Mouse (Mus musculus) limb, embryonic 15.5 days (tissue): ENCODE results near the gene Sntg2. TPM values are rescaled to one million over a fixed set of nuclear protein-coding genes. Genes with fewer than 3 reads are reported as not detected.

Experiments
- ATAC-seq: fragments of 200-750 bp; cut with Nextera tagmentation; 2 replicates; pipeline ENCODE4 v1.8.0; 2017; ENCODE audit warnings: low read depth, moderate TSS enrichment; ENCODE audit not compliant: insufficient number of reproducible peaks, low FRiP score, low TSS enrichment
- H3K27ac ChIP-seq: fragments of 300-500 bp; sonication (generic); 2 replicates; pipeline ENCODE4 v1.5.1; 2015; ENCODE audit warnings: moderate library complexity, mild to moderate bottlenecking, inconsistent platforms
- H3K27me3 ChIP-seq: fragments of 300-500 bp; sonication (generic); 2 replicates; pipeline ENCODE4 v1.6.1; 2015; ENCODE audit warnings: inconsistent platforms
- H3K36me3 ChIP-seq: fragments of 300-500 bp; sonication (generic); 2 replicates; pipeline ENCODE4 v1.6.1; 2015; ENCODE audit warnings: inconsistent platforms
- H3K4me1 ChIP-seq: fragments of 300-500 bp; sonication (generic); 2 replicates; pipeline ENCODE4 v1.6.1; 2015; ENCODE audit warnings: inconsistent platforms
- H3K4me2 ChIP-seq: fragments of 300-500 bp; sonication (generic); 2 replicates; pipeline ENCODE4 v1.6.1; 2015; ENCODE audit warnings: mild to moderate bottlenecking, inconsistent platforms
- H3K4me3 ChIP-seq: fragments of 300-500 bp; sonication (generic); 2 replicates; pipeline ENCODE4 v1.5.1; 2015; ENCODE audit warnings: mild to moderate bottlenecking, inconsistent platforms
- H3K9ac ChIP-seq: fragments of 300-500 bp; sonication (generic); 2 replicates; pipeline ENCODE4 v1.6.1; 2015; ENCODE audit warnings: inconsistent platforms
- H3K9me3 ChIP-seq: fragments of 300-500 bp; sonication (generic); 2 replicates; pipeline ENCODE4 v1.6.1; 2016; ENCODE audit warnings: inconsistent platforms
- WGBS: fragments of 180-500 bp; shearing (Covaris S2); methylation state at CpG from one replicate; pipeline ENCODE4 v1.1.7; 2015; 5-methylcytosine and 5-hydroxymethylcytosine counted together
- polyA plus RNA-seq: library from polyadenylated mRNA; unstranded; fragments of >200 nt; fragmentation: Nextera tagmentation; extraction: Ambion mirVana; gene quantifications from 2 replicates; pipeline ENCODE4 v1.2.1, GENCODE M21; 2015

Sntg2 gene
- polyA plus RNA-seq, 1 experiment from 2014 or later: 0.99 TPM

DNA sequence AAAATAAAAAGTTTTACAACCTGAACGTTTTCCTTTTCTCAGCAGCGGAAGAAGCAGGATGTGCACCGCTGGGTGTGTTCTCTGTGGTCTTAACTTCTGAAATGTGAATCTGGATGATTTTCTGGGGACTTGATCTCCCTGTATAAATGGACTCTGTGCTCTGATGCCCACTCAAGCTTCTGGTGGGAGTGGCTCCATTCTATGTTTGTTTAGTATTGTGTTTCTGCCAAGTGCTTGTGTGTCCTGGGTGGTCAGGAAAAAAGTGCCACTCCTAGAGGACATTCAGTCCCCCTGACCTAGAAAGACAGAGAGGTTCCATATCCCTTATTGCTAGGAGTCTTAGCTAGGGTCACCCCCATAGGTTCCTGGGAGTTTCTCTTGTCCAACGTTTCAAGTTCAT, 240.7 kb downstream of the Sntg2 start, which contains the start of gene Tpo:
Gene Tpo (minus strand): TSS at position 101 of the 400 bp plus-strand sequence.
- H3K9me3 ChIP-seq: no peaks in the 10 kb centered on the region
- no peak within 1 kb of the TSS for H3K4me2 ChIP-seq
- 0 out of 2 replicates have a peak, but pooled peaks cover 3% of the 10 kb centered on the region for H3K27me3 ChIP-seq
- WGBS: 72% methylated on average over 4 of the region's 4 CpGs
- no peak within 1 kb of the TSS for H3K4me3 ChIP-seq
- H3K9ac ChIP-seq: no peak within 1 kb of the TSS
- H3K27ac ChIP-seq: no peak within 1 kb of the TSS
- H3K4me1 ChIP-seq: no peaks in the 10 kb centered on the region
- no peaks in the 10 kb centered on the region for H3K36me3 ChIP-seq
- ATAC-seq: no peak

DNA sequence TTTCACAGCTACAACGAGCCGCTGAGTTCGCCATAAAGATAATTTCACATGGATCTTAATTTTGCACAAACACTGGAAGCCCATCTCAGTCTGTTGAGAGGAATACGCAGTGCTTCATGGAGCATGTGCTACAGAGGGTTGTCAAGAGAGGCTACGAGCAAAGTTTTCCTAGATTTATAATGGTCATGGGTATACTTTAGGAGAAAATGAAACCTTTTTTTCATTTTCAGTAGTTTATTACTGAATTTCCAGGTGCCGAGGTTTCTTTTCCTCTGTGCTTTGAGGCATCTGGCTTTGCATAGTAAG, 243.8 kb downstream of the Sntg2 start:
- H3K4me2 ChIP-seq: no peak overlapping the region
- 0 out of 2 replicates have a peak, but pooled peaks cover 3% of the 10 kb centered on the region for H3K27me3 ChIP-seq
- WGBS: 58% methylated on average over 6 of the region's 6 CpGs
- no peak for ATAC-seq
- no peak overlapping the region for H3K9ac ChIP-seq
- no peak overlapping the region for H3K4me3 ChIP-seq
- H3K27ac ChIP-seq: no peak overlapping the region
- H3K4me1 ChIP-seq: no peaks in the 10 kb centered on the region
- H3K36me3 ChIP-seq: no peaks in the 10 kb centered on the region
- H3K9me3 ChIP-seq: no peaks in the 10 kb centered on the region

- H3K4me2 ChIP-seq: no peak overlapping the region
- no peaks in the 10 kb centered on the region for H3K9me3 ChIP-seq
- 0 out of 2 replicates have a peak, but pooled peaks cover 3% of the 10 kb centered on the region for H3K27me3 ChIP-seq
- H3K36me3 ChIP-seq: no peaks in the 10 kb centered on the region
- no peaks in the 10 kb centered on the region for H3K4me1 ChIP-seq
- H3K9ac ChIP-seq: no peak overlapping the region
- H3K4me3 ChIP-seq: no peak overlapping the region
- H3K27ac ChIP-seq: no peak overlapping the region
- ATAC-seq: no peak
- WGBS: 56% methylated on average over 7 of the region's 7 CpGs
Measured at GRCm38 (mm10) chr12:30128561-30129410, 244.4 kb downstream of the Sntg2 start.

Other genes starting within 250 kb of the Sntg2 start
- not detected in 2 replicates for gene Tpo, start 240.8 kb downstream of the Sntg2 start, polyA plus RNA-seq
- gene Tmem18, start 211.1 kb upstream of the Sntg2 start, polyA plus RNA-seq: 25.9 and 26.5 TPM in 2 replicates